Mouse (Mus musculus) MN1 (cell line): ENCODE data around the gene A630095N17Rik.

Source experiments
- DNase-seq: peaks from one replicate; pipeline ENCODE4 v3.0.0-alpha.2; 2016; ENCODE audit warnings: low spot score

Gene A630095N17Rik

DNA sequence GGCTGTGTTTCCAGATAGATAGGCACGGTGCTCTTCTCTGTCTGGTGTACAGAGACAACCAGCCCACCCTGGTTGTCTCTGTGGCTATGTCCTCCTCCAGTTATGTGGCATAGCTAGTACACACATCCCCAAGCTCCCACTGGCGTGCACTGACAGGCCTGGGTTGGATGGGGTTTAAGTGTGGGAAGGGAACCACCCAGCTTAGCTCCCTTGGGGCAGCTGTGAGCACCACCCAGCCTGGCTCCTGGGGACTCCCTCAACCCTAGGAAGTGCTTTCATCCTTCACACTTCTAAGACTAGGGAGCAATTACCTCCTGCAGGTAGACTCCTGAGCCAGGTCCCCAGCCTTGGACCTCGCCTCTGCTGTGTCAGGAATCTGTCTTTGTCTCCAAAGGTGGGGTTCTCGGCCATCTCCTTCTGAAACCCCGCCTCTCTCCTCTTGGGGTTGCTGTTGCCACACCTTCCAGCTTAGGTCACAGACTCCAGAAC lies at the start of gene A630095N17Rik:
A630095N17Rik (minus strand) TSS at position 439 of the 489 bp plus-strand sequence.
- DNase-seq: no peak

DNA sequence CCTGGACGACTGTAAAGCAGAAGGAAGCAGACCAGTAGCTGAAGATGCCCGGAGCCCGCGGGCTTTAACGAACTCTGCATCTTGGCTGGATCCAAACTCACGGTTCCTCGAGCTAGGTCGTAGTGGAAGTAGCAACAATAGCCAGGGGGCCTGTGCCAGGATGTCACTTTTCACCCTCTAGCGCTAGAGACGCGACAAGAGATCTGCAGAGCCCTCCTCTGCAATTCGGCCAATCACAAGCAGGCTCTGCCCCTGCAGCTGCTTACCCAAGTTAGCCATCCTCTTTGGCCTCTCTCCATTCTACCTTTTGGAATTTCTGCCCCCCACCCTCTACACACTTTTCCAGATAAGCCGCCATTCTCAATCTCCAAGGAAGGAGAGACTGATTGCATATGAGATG lies 46.3 kb upstream of the A630095N17Rik start, which contains the start of gene Resp18:
Resp18 (minus strand) TSS at position 188 of the 400 bp plus-strand sequence.
- peak; percentile 56 for DNase-seq

- DNase-seq: no peak
Measured at GRCm38 (mm10) chr1:75277195-75278188, 45.6 kb upstream of the A630095N17Rik start.

GRCm38 (mm10) chr1:75264091-75264880 lies 32.4 kb upstream of the A630095N17Rik start, which contains the start of gene Ptprn:
Gene Ptprn (minus strand): TSS chr1:75264502.
- DNase-seq: peak; percentile 89

GRCm38 (mm10) chr1:75262969-75263951 lies 31.4 kb upstream of the A630095N17Rik start:
- DNase-seq: peak; percentile 76

DNA sequence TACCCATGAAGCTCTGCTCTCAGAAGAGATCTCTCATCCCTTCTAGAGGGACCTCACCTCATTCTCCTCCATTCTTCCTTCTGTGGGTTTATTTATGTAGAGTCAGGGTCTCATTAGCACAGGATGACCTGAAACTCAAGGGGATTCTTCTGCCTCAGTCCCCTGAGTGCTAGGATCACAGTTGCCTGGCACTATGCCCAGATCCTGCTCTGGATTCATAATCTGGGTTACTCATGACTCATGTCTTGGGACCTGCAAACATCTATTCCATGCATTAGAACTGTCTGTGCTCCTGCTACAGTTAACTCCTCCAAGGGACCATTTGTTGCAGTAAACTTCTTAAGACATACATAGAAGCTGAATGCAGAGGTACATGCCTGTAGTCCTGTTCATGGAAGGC lies 29.4 kb upstream of the A630095N17Rik start:
- peak; percentile 80 for DNase-seq

DNA sequence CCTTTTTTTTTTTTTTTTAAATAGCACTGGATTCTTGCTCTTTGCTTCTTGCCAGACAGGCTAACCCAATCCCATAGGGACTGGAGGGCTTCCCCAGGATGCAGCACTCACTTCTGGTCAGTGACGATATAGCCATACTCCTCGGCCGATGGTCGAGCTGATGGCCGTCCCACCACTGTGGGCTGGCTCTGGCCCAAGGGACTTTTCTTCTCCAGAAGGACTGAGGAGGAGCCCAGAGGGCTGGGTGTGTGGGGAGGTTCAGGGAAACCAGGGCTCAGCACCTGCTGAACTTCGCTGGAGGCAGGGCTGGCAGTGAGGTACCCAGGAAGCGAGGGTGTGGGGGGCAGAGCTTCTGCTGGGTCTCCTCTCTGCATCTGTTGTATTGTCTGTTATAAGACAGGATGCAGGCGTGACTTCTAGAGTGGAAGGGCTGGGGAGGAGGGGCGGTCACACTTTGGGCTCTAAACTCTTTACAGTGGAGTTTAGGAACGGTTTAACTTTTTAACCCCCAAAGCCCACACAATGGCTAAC lies 23.7 kb upstream of the A630095N17Rik start:
- DNase-seq: no peak

- DNase-seq: no peak
Measured at GRCm38 (mm10) chr1:75254625-75255013, 22.7 kb upstream of the A630095N17Rik start.

DNA sequence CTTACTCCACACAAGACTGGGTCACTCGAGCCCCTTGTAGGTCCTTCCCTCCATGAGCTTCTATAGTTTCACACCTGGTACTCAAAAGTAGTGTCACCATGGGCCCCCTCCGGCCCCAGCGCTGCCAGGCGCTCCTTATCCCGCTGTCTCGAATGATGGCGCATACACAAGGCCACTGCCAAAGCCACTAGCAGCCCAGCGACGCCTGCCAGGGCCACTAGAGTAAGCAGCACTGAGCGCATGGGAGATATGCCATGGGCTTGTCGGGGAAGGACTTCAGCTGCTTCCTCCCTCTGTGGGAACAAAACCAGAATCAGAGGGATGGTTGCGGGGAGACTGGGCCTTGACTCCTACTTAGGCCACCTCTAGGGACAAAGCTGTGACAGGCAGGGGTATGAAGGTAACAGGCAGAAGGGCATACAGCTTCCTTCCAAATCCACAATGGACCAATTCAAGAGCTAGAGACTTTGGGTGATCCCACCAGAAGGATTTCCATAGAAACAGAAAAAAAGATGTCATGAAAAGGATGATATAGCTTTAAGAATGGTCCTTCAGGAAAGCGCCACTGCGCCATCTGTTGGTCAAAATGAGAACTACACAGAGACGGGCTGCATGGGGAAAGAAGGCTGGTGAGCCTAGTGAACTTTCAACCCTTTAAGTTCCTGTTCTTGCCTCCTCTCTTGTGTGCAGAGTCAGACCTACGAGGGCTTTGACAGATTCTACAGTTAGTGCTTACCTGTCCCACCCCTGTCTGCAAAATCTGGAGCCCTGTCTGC lies 22.1 kb upstream of the A630095N17Rik start:
- peak; percentile 82 for DNase-seq

- no peak for DNase-seq
Measured at GRCm38 (mm10) chr1:75253029-75253428, 21.1 kb upstream of the A630095N17Rik start.

GRCm38 (mm10) chr1:75252308-75252707 lies 20.4 kb upstream of the A630095N17Rik start:
- no peak for DNase-seq

DNA sequence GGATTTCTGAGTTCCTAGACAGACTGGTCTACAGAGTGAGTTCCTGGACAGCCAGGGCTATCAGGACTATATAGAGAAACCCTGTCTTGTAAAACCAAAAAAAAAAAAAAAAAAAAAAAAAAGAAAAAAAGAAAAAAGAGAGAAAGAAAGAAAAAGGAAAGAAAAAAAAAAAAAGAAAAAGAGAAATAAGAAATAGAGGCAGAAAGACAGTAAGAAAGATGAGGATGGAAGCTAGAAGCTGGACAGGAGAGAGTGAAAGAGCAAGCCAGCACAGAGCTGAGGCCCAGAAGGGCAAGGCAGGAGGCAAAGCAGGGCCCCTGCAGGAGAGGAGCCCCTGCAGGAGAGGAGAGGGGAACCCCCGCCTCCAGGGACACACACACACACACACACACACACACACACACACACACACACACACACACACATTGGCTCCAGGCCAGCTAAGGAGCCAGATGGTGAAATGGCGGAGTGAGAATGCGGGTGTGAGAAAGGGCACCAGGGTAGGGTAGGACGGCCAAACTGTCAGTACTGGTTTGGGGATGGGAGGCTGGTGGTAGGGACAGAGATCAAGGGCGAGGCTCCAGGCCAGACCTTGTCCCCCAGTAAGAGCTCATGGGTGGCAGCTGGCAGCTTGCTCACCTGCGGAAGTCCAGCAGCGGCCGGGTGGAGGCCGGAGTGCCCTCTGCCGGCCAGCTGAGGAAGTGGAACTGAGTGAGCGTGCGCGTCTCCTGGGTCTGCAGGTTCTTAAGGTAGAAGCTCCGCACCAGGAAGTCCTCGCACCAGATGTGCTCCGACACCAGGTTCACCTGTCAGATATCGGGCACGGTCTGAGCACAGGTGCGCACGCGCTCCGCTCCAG lies 19.4 kb upstream of the A630095N17Rik start:
- no peak for DNase-seq

GRCm38 (mm10) chr1:75250498-75250897 lies 18.6 kb upstream of the A630095N17Rik start:
- no peak for DNase-seq

DNA sequence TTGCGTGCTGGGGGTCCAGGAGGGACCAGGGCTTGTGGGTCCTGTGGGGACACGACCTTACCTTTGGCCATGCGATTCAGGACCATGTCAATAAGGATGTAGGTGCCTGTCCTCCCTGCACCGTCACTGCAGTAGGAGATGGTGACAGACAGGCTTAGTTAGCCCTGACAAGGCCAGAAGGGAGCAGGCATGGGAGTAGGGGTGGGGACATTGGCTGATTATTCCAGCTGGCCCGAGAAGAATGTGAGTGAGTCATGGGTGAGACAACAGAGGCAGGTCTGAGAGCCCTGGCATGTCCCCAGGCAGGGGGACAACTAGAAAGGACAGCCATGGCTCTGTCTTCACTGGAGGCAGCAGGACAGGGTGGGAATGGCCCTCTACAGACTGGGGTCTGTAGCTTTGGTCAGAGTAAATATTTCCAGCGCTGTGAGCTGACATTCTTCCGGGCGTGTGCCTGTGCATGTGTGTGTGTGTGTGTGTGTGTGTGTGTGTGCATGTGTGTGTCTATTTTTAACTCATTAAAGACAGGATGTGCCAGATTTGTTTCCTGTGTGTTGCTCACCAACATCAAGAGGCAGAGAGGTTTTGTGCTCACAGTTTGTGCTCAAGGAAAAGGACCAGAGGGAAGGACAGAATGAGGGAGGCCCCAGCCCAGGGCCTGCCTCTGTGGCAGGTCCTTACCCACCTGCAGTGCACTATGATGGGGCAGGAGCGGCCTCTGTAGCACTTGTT lies 16.3 kb upstream of the A630095N17Rik start:
- peak; percentile 76 for DNase-seq

- DNase-seq: no peak
Measured at GRCm38 (mm10) chr1:75247071-75247930, 15.4 kb upstream of the A630095N17Rik start.

GRCm38 (mm10) chr1:75244836-75245235 lies 12.9 kb upstream of the A630095N17Rik start:
- DNase-seq: peak; percentile 68

GRCm38 (mm10) chr1:75244175-75244826 lies 12.4 kb upstream of the A630095N17Rik start:
- DNase-seq: no peak
